Mouse (Mus musculus): Measurements from ENCODE around the gene Ahnak. TPM values are rescaled to one million over a fixed set of nuclear protein-coding genes. Genes with fewer than 3 reads are reported as not detected.
"Not testable (repeated sequence)": the region's sequence is repeated elsewhere in the genome, so short reads cannot be mapped to it uniquely, and the experiment has no call there.

Gene Ahnak
- polyA plus RNA-seq, 1 experiment: 7.5 TPM

DNA sequence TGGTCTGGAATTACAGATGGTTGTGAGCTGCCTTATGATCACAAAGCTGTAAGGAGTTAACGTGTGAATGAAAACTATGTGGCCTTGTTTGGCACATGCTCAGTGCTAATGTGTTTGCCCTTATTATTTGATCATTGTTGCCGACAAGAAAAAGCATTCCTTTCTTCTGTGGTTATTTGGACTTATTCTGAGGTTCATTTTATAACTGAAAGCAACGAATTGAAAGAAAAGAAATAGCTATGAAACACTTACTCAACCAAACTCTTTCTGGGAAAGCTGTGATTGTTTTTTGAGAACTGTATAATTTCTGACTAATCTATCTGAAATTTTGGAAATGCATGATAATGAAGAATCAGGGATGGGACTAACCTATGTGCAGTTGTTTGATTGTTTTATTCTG, 46.0 kb downstream of the Ahnak start:
- DNase-seq (ENCODE audit: extremely low spot score in 1 of 2, low spot score in 1 of 2): no peak

DNA sequence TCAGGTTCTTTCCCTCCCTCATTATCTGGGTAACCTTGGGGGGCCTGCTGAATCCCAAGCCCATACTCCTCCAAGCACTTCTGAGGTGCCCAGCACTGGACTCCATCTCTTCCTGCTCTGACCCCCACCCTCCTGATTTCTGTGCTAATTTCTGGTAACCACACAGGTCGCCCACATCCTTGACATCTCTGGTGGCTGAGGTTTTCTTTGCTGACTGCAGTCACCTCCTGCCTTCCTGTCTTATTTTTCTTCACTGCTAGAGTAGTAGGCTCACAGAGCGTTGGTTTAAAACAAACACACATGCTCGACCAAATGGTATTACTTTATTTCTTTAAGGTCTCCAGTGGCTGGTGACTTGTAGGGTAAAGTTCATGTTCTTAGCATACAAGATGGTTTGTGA, 49.1 kb downstream of the Ahnak start:
- DNase-seq (ENCODE audit: extremely low spot score in 1 of 2, low spot score in 1 of 2): no peak

DNA sequence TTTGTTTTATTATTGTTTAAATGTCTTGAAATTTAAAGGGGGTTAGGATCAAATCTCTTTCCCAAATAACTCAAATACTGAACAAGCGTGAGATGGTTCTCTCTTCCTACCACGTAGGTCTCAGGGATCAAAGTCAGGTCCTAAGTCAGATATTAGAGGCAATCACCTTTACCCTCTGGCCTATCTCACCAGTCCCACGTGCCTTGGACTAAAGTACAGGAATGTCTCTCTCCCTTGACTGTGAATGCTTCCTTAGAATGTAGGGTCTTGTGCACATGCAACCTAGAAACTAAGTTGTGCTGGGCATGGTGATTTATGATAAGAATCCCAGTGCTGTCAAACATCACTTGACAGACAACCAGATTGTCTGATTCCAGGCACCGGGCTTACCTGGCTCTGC, 50.2 kb downstream of the Ahnak start:
- no peak for DNase-seq (ENCODE audit: extremely low spot score in 1 of 2, low spot score in 1 of 2)

DNA sequence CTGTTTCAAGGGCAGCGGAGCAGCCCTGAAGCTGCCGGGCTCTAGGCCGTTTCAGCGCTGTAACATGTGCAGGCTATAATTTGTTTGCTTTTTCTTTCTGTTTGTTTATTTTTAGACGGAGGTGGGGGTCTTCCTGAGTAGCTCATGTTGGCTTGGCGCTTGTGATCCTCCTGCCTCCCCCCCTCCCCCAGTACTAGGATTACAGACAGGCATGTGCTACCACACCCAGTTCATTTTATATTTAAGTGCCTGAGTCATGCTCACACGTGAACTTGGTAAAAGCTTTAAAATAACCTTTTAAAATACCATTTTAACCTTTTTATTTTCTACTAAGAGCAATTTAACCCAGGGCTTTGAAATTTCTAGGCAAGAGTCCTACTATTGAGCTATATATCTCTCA, 50.8 kb downstream of the Ahnak start:
- no peak for DNase-seq (ENCODE audit: extremely low spot score in 1 of 2, low spot score in 1 of 2)

DNA sequence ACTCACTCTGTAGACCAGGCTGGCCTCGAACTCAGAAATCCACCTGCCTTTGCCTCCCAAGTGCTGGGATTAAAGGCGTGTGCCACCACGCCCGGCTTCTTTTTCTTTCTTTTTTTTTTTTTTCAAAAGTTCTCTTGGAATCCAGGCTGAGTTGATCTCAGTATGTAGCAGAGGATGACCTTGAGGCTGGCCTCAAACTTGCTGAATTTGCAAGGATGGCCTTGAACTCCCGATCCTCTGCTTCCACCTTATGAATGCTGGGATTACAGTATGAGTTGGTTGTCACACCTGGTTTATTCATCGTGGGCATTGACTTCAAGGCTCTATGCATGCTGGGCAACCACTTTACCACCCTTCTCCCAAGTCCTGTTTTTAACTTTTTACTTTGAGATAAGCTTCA, 51.6 kb downstream of the Ahnak start:
- DNase-seq (ENCODE audit: extremely low spot score in 1 of 2, low spot score in 1 of 2): no peak

DNA sequence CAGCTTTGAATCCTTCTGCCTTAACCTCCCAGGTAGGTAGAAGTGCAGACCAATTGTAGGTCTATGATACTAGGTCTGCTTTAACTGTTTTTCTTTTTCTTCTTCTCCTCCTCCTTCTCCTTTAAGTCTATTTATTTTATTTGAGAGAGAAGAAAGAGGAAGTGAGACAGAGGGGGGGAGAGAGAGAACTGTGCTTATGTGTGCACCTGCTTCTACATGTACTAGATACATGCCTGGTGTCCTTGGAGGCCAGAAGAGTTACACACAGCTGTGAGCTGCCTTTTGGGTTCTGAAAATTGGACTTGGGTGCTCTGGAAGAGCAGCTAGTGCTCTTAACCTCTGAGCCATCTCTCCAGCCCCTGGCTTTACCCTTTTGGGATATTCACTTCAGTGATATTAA, 52.0 kb downstream of the Ahnak start:
- DNase-seq (ENCODE audit: extremely low spot score in 1 of 2, low spot score in 1 of 2): no peak

DNA sequence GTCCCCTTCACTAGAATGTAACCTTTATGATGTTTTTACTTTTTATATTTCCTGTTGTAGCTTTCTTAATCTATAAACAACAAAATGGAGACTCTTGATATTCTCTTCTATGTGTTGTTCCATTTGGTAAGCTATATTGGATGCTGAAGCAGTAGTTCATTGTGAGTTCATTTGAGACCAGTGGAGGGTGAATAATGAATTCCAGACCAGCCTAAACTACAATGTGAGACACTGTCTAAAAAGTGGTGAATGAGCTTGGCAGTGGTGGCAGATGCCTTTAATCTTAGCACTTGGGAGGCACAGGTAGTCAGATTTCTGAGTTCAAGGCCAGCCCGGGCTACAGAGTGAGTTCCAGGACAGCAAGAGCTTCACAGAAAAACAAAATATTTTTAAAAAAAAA, 54.0 kb downstream of the Ahnak start:
- DNase-seq (ENCODE audit: extremely low spot score in 1 of 2, low spot score in 1 of 2): no peak

DNA sequence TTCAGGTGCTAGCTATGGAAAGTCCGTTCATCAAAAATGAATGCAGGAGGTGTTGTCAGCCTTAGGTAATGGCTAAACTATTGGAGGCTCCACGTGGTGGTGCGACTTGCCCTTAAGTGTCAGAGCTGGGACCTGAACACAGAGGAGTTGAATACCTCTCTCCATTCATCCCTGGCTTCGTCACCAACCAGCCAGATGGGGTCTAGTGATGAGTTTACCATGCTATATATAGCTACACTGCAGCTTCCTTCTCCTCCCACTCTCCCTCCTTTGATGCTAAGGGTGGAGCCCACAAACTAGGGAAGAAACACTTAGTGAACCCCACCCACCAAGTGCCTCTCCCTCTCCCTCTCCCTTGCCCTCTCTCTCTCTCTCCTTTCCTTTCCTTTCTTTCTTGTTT, 55.2 kb downstream of the Ahnak start:
- no peak for DNase-seq (ENCODE audit: extremely low spot score in 1 of 2, low spot score in 1 of 2)

DNA sequence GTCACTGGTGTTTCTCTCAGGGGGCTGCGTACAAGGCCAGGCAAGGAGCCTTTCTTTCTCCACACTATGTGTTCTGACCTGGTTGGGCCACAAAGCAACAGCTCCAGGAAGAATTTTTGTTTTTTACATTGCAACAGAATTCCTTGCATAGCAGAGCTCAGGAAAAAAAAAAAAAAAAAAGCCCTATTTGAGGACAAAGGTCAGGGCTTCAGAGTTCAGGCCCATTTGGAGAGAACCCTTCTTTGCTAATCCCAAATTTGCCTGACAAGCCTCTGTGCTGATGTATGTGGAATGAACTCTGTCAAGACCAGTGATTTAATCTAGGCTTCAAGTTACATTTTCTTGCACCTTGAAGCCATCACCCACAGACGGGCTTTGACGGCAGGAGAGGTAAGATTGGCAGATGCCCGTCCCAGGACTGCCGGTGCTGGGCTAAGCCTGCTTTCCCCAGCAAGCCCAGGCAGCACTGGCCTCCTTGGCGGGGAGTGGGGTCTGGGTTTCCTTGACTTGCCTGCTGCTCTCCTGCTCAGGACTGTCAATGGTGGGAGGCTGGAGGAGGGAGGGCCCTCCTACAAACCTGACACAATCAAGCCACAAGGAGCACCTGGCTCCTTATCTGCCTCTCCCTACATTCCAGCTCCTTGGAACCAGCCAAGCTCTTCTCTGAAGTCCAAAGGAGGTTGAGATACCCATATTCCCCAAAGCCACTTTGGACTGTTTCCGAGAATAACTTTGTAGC, 58.3 kb downstream of the Ahnak start:
- no peak for DNase-seq (ENCODE audit: extremely low spot score in 1 of 2, low spot score in 1 of 2)

DNA sequence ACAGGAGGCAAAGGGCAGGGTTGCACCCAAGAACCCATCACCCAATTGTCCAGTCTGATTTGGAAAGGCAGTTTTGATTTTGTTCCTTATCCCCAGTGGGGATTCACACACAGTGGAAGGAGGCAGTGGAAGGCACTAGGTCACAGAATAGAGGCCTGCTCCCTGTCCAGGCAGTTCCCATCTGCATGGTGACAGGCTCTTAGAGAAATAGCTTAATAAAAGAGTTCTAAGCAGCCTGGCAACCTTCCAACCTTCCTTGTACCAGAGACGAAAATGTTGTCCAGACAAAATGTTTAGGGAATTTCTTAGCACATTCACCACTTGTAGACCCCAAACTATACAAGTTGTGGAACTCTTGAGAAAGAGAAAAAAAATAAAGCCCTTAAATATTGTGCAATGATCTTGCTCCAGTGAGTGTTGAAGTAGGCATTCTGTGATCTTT, 58.9 kb downstream of the Ahnak start:
- no peak for DNase-seq (ENCODE audit: extremely low spot score in 1 of 2, low spot score in 1 of 2)

DNA sequence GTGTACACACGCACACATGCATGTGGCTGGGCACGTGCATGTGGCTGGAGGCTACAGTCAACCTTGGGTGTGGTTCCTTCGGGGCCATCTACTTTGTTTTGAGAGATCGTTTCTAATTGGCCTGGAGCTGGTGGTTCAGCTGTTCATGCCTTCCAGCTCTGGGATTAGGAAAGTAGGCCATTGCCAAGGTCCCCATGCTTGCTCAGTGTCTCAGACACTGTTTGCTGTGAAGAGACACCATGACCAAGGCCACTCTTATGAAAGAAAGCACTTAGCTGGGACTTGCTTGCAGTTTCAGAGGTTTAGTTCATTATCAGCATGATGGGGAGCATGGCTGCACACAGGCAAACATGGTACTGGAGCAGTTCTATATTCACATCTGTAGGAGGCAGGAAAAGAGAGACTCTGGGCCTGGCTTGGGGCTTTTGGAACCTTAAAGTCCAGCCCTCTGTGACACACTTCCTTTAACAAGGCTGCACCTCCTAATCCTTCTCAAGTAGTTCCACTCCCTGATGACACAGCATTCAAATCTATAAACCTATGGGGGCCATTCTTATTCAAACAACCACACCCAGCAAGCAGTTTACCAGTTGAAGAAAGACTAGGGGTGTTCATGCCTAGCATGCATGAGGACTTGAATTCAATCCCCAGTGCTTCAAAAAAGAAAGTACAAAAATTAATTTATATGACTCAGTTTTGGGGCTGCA, 60.0 kb downstream of the Ahnak start:
- no peak for DNase-seq (ENCODE audit: extremely low spot score in 1 of 2, low spot score in 1 of 2)

DNA sequence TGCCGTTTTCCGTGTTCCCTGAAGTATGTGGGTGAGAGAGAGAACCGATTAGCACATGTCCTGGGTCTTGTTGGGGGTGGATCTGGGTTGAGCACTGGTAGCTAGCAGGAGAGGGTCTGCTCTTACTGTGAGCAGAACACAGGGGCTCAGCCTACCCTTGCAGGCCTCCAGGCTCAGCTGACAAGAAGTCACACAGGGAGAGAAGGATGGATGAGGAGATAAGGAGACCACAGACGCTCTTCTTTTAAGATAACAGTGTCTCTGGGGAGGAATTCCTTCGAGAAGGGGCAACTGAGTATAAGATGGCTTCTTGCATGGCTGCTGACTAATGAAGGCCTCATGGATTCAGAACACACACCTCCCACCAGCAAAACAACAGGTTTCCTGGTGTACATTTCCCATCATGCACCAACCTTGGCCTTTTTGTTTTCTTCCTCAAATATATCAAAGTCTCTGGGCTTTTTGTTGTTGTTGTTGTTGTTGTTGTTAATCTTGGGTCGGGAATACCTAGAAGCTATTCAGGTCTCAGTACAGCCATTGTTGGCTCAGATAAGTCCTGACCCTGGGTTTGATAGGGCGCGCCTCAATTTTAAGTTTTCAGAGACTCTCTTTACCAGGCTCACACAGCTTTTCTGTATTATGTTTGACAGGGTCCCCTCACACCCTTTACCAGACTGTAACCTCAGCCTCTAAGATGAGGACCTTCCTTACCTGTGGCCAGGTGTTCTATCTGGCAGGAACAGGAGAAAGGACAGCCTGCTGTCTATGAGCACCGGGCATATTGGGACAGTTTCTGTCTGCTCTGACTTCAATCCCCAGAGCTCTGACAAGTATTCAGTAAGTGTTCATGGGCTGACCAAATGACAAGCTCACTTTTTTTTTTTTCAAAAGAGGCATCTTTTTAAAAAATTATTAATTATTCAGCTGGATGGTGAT, 61.5 kb downstream of the Ahnak start:
- no peak for DNase-seq (ENCODE audit: extremely low spot score in 1 of 2, low spot score in 1 of 2)

DNA sequence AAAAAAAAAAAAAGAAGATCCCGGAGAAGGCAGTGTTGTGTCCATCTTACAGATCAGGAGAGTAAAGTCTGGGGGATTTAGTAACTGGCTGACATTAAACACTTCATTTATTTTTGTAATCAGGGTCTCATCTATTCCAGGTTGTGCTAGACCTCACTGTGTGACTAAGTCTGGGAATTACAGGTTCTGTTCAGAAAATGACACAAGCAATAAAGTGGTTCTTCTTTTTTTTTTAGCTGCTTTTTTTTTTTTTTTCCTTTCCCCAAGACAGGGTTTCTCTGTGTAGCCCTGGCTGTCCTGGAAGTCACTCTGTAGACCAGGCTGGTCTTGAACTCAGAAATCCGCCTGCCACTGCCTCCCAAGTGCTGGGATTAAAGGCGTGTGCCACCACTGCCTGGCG, 62.9 kb downstream of the Ahnak start:
- not testable (repeated sequence) for DNase-seq (ENCODE audit: extremely low spot score in 1 of 2, low spot score in 1 of 2)

DNA sequence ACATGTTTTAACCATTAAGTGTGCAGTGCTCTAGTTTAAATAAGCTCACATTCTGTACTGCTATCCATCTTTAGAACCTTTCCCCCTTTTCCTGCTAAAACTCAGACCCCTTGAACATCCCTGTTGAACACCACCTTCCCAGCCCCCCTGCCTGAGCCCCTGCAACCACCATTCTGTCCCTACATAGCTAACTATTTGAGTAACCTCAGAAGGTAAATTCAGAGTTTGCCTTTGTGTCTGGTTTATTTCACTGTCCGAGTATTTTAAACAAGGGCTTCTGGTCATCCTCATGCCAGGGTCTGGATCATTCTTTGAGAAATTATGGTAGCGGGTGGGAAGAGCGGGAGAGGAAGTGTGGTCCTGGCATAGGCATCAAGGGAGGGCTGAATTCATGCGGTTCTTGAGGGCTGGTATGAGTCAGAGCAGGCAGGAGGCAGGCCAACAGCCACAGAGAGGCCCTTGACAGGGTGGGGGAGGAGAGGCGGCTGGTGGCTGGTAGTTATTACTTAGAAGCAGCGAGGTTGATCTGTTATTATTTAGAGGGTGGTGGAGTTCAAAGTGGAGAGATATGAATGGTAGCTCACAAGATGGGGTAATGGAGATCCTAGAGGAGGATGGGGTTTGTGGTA, 63.8 kb downstream of the Ahnak start:
- no peak for DNase-seq (ENCODE audit: extremely low spot score in 1 of 2, low spot score in 1 of 2)

DNA sequence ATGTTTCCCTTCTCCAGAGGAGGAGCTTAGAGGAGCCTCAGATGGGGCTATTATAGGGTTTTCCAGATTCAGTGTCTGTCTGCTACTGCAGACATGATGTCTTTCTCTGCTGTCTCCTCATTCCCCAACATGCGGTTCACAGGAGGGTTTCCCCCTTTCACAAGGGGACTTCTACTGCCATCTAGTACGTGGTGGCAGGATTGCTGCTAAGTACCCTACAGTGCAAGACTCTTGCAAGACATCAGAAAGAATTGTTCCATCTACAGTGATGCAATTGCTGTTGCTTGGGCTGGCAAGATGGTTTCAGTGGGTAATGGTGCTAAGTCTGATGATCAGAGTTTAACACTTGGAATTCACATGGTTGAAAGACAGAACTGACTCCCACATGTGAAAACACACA, 66.1 kb downstream of the Ahnak start:
- no peak for DNase-seq (ENCODE audit: extremely low spot score in 1 of 2, low spot score in 1 of 2)

DNA sequence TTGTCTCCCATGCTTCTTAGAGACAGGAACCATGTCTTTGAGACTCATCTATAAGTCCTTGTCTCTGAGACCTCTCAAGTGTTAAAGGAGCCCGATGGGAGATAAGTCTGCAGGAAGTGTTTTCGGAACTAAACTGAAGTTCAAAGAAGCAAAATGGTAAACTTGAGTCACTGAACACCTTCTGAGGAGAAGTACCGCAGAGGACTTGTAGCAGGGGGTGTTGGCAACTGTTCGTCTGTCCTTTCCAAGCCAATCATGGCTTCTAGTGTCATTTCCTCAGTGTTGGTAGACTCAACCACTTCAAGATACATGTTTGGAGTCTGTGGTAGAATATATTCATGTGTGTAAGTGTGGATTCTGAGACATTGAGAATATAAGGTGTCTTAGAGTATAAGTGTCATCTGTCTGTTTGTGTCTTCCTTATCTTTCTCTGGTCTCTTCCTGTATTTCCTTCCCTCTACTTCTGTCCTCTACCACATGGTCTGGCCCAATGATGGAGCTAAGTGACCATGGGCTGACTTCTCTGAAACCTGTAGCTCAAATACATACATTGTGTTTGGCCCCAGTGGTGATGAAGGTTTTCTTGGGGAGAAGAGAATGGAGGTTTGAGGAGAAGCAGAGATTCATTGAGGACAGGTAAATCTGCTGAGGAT, 66.7 kb downstream of the Ahnak start:
- DNase-seq (ENCODE audit: extremely low spot score in 1 of 2, low spot score in 1 of 2): no peak

DNA sequence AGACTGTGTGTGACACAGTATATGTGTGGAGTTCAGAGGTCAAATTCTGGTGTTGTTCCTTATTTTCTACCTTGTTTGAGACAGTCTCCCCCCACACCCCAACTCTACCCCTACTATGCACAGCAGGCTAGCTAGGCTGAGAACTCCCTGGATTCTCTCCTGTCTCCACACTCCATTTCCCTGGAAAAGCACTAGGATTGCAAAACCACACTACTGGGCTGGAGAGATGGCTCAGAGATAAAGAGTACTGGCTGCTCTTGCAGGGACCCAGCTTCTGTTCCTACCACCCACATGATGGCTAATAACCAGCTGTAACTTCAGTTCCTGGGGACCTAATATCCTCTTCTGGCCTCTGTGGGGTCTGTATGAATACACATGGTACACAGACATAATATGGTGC, 68.6 kb downstream of the Ahnak start:
- no peak for DNase-seq (ENCODE audit: extremely low spot score in 1 of 2, low spot score in 1 of 2)

DNA sequence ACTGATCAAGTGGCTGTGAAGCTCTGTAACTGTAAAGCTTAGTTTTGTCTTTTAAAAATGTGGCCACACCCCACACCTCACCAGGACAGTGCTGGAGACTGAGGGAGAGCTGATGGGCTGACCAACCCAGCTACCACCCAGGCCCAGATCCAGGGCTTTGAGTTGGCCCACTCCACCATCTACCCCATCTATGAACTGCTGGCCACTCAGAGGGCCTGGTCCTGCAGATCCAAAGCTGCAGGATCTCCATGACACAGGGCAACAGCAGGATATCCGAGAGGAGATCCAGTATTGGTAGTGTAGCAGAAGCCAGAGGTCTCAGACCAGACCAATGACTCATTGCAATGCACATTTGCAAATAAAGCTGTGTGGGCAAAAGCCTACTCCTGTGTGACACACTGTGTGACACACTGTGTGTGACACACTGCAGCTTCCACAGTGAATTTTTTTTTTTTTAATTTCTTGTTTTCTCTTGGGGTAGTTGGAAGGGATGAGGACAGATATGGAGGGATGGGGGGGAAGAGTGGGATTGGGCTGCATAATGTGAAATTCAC, 69.3 kb downstream of the Ahnak start:
- no peak for DNase-seq (ENCODE audit: extremely low spot score in 1 of 2, low spot score in 1 of 2)

DNA sequence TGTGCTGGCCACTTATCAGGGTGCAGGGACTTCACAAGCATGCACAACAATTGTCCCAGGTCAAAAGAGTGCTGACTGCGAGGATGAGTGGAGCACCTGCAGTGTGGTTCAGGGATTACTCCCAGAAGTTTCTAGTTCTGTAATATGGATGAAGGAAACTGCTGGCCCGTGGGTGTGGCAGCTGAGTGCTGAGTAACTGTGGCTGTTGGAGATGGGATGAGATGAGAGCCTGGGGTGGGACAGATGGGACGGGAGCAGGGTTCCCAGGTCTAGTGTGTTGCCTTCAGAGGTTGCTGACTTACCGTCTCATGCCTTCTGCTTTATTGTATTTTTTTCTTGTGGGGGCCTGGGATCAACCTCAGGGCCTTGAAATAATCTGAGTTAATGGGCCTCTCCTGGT, 69.9 kb downstream of the Ahnak start:
- DNase-seq (ENCODE audit: extremely low spot score in 1 of 2, low spot score in 1 of 2): no peak

DNA sequence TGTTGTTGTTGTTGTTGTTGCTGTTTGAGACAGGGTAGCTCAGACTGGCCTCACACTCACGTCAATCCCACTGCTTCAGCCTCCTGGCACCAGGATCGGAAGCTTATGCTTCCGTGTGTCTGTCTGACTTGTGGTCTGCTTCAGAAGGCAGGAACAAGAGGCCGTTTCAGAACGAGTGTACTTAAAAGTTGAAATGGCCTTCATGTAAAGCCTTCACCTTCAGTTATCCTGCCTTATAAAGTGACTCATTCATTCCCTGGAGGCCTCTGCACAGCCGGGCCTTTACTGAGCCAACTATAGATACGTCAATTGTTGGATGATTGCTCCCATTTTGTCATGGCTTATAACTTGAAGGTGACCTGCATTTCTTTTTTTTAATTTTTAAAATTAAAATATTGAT, 70.3 kb downstream of the Ahnak start:
- no peak for DNase-seq (ENCODE audit: extremely low spot score in 1 of 2, low spot score in 1 of 2)
